22 mouse cellular contexts compared by ENCODE assay signal in genomic region chr11:20797841-20798240, GRCm38 (mm10). TPM values are rescaled to one million over a fixed set of nuclear protein-coding genes. Genes with fewer than 3 reads are reported as not detected.
DNase-seq lines count a peak whose midpoint lies in the region; ATAC-seq lines count a peak whose summit lies in the region.
"Had no signal": no experiment of that assay in that cellular context is flagged by ENCODE, and none has a peak within 500 bp of the region (broad histone marks: within the 10 kb centered on the region; RNA-seq: fewer than 3 reads in every experiment).

No protein-coding gene starts in this region.

- H3K27me3 ChIP-seq in heart, embryonic 10.5 days (ENCODE audit: insufficient read depth, poor library complexity, severe bottlenecking) = no peaks in the 10 kb centered on the region
- H3K27me3 ChIP-seq in megakaryocyte, embryonic 14.5 days (replicated peaks) = peaks cover 2% of the 10 kb centered on the region
- no peaks in the 10 kb centered on the region for H3K27me3 ChIP-seq in midbrain, embryonic 11.5 days (ENCODE audit: control insufficient read depth, insufficient read depth, low read length)
- H3K27me3 ChIP-seq in midbrain, embryonic 16.5 days (ENCODE audit: control insufficient read depth, insufficient read depth, low read depth, low read length) = no peaks in the 10 kb centered on the region
- H3K27me3 ChIP-seq: CH12.LX had no signal

- H3K9ac ChIP-seq in midbrain, embryonic 11.5 days (ENCODE audit: low read length) = no peak overlapping the region
- H3K9ac ChIP-seq in midbrain, embryonic 16.5 days (ENCODE audit: low read depth, low read length) = no peak overlapping the region

- H3K9me3 ChIP-seq in heart, embryonic 10.5 days = peaks cover 4% of the 10 kb centered on the region; the same call in 1 of the 2 replicates
- no peaks in the 10 kb centered on the region for H3K9me3 ChIP-seq in megakaryocyte, embryonic 14.5 days
- no peaks in the 10 kb centered on the region for H3K9me3 ChIP-seq in midbrain, embryonic 11.5 days (ENCODE audit: control insufficient read depth, low read length)
- no peaks in the 10 kb centered on the region for H3K9me3 ChIP-seq in midbrain, embryonic 16.5 days (replicated peaks; ENCODE audit: control insufficient read depth, low read length, poor library complexity, severe bottlenecking)
- H3K9me3 ChIP-seq: G1E had no signal

- DNase-seq in heart, adult 11 months = peak; percentile 56
- no peak for DNase-seq in heart, postnatal 10 days
- peak; percentile 31 for DNase-seq in heart, embryonic 10.5 days (ENCODE audit: low spot score)
- no peak for DNase-seq in heart, postnatal 25 days (ENCODE audit: low spot score)
- peak; percentile 54 for DNase-seq in midbrain, embryonic 11.5 days (ENCODE audit: low spot score, missing footprints)
- DNase-seq: adrenal gland, adult 2 months; adrenal gland, adult 8-10 months; adrenal gland, postnatal 10 days; adrenal gland, postnatal 14 days; adrenal gland, postnatal 25 days; adrenal gland, postnatal 36 days; B cell, adult 2 months; cerebellum, adult 11 months; cerebellum, adult 11-12 months had no signal

- no peak overlapping the region for H3K4me3 ChIP-seq in heart, embryonic 10.5 days
- peak overlapping the region; percentile 40 for H3K4me3 ChIP-seq in megakaryocyte, embryonic 14.5 days (replicated peaks)
- H3K4me3 ChIP-seq in midbrain, embryonic 11.5 days (ENCODE audit: low read depth, low read length) = no peak overlapping the region
- no peak overlapping the region for H3K4me3 ChIP-seq in midbrain, embryonic 16.5 days (ENCODE audit: low read depth, low read length)

- H3K27ac ChIP-seq in heart, embryonic 10.5 days = no peak overlapping the region
- no peak overlapping the region for H3K27ac ChIP-seq in midbrain, embryonic 11.5 days (ENCODE audit: low read depth, low read length)
- no peak overlapping the region for H3K27ac ChIP-seq in midbrain, embryonic 16.5 days (ENCODE audit: low read length)

- H3K36me3 ChIP-seq in heart, embryonic 10.5 days = no peaks in the 10 kb centered on the region
- peaks cover 6% of the 10 kb centered on the region for H3K36me3 ChIP-seq in megakaryocyte, embryonic 14.5 days (replicated peaks; ENCODE audit: low read length)
- no peaks in the 10 kb centered on the region for H3K36me3 ChIP-seq in midbrain, embryonic 11.5 days (ENCODE audit: control insufficient read depth, insufficient read depth, low read length)
- H3K36me3 ChIP-seq in midbrain, embryonic 16.5 days (ENCODE audit: control insufficient read depth, insufficient read depth, low read length) = no peaks in the 10 kb centered on the region
- H3K36me3 ChIP-seq: G1E had no signal

- intact Hi-C loops in heart, postnatal 10 days (cut with DNase I) = loop anchor here (10.0 kb wide), 1 partner anchor 657 kb away; no protein-coding TSS in a partner anchor
- intact Hi-C loops in heart, postnatal 25 days (cut with DNase I) = loop anchor here (5.0 to 10.0 kb wide), 2 partner anchors 287 to 659 kb away; no protein-coding TSS in a partner anchor

- no peak overlapping the region for H3K4me2 ChIP-seq in midbrain, embryonic 11.5 days
- H3K4me2 ChIP-seq in midbrain, embryonic 16.5 days (ENCODE audit: low read length) = no peak overlapping the region

- H3K4me1 ChIP-seq in heart, embryonic 10.5 days = peaks cover 13% of the 10 kb centered on the region
- peaks cover 88% of the 10 kb centered on the region for H3K4me1 ChIP-seq in megakaryocyte, embryonic 14.5 days
- peaks cover 10% of the 10 kb centered on the region for H3K4me1 ChIP-seq in midbrain, embryonic 11.5 days (ENCODE audit: control insufficient read depth, insufficient read depth, low read length)
- peaks cover 11% of the 10 kb centered on the region for H3K4me1 ChIP-seq in midbrain, embryonic 16.5 days (ENCODE audit: control insufficient read depth, insufficient read depth, low read length)

- WGBS in heart, embryonic 10.5 days = 87% methylated on average over 6 of the region's 6 CpGs
- 93% methylated on average over 6 of the region's 6 CpGs for WGBS in midbrain, embryonic 11.5 days
- 95% methylated on average over 6 of the region's 6 CpGs for WGBS in midbrain, embryonic 16.5 days

- ATAC-seq in megakaryocyte, adult 5-6 weeks (ENCODE audit: poor library complexity, severe bottlenecking) = no peak
- no peak for ATAC-seq in midbrain, embryonic 11.5 days (ENCODE audit: low FRiP score)
- no peak for ATAC-seq in midbrain, embryonic 16.5 days
- ATAC-seq: activated CD4-positive, CD25-positive, alpha-beta regulatory T cell, adult 4 months; CD4-positive, CD25-positive, alpha-beta regulatory T cell, adult 4 months; Patski had no signal

RNA-seq across cellular contexts. Expression of gene Lgalsl, which starts 33.0 kb away (rescaled TPM):
- 10 to 100 TPM; 40.3 to 43.1 TPM for total RNA-seq in heart, postnatal 10 days (2021)
- 44.5 and 53.4 TPM in 2 replicates for polyA plus RNA-seq in heart, embryonic 10.5 days (2016; fragmentation: Nextera tagmentation; extraction: Ambion mirVana)
- 10 to 100 TPM; 32.3 to 40.3 TPM for total RNA-seq in heart, postnatal 25 days (2021)
- 3.2 and 15.8 TPM in 2 replicates for polyA plus RNA-seq in megakaryocyte, embryonic 14.5 days (2012; ENCODE audit: insufficient read depth, low replicate concordance)
- 2.2 and 3.6 TPM in 2 replicates for total RNA-seq in megakaryocyte, adult 5-6 weeks (2015)
- 1.4 and 2.8 TPM in 2 replicates for total RNA-seq in megakaryocyte, adult 5-6 weeks (2017)
- 26.6 and 29.4 TPM in 2 replicates for polyA plus RNA-seq in midbrain, embryonic 11.5 days (2014; fragmentation: Nextera tagmentation; extraction: Ambion mirVana)
- 92.2 and 99.1 TPM in 2 replicates for polyA plus RNA-seq in midbrain, embryonic 16.5 days (2015; fragmentation: Nextera tagmentation; extraction: Ambion mirVana)
- polyA plus RNA-seq: G1E had no signal

RNA-seq across cellular contexts. Expression of gene Aftph, which starts 56.5 kb away (rescaled TPM):
- 10 to 100 TPM; 23.3 to 24.3 TPM for total RNA-seq in heart, postnatal 10 days (2021)
- polyA plus RNA-seq in heart, embryonic 10.5 days (2016; fragmentation: Nextera tagmentation; extraction: Ambion mirVana) = 13.9 and 14.2 TPM in 2 replicates
- 10 to 100 TPM; 21.3 to 25.5 TPM for total RNA-seq in heart, postnatal 25 days (2021)
- 11.3 and 19.6 TPM in 2 replicates for polyA plus RNA-seq in megakaryocyte, embryonic 14.5 days (2012; ENCODE audit: insufficient read depth, low replicate concordance)
- total RNA-seq in megakaryocyte, adult 5-6 weeks (2015) = 68.2 and 74.4 TPM in 2 replicates
- total RNA-seq in megakaryocyte, adult 5-6 weeks (2017) = 61.9 and 67.4 TPM in 2 replicates
- 32.1 and 33.1 TPM in 2 replicates for polyA plus RNA-seq in midbrain, embryonic 11.5 days (2014; fragmentation: Nextera tagmentation; extraction: Ambion mirVana)
- polyA plus RNA-seq in midbrain, embryonic 16.5 days (2015; fragmentation: Nextera tagmentation; extraction: Ambion mirVana) = 36.0 and 39.8 TPM in 2 replicates

Comparison
In these comparisons a context has a peak if more than half of its experiments do, and no peak if none do; other contexts are left out.
1. DNase-seq: peak in heart, adult 11 months (single experiment), heart, embryonic 10.5 days (single experiment) and midbrain, embryonic 11.5 days (single experiment); none in heart, postnatal 10 days (0 of 2) and heart, postnatal 25 days (single experiment).